Mouse (Mus musculus) spleen, adult 12 weeks (tissue): ENCODE data around the gene Rabggtb.

Experiments used
- DNase-seq: peaks from one replicate; pipeline ENCODE4 v3.0.0; 2022; ENCODE audit warnings: low spot score

The Rabggtb gene

DNA sequence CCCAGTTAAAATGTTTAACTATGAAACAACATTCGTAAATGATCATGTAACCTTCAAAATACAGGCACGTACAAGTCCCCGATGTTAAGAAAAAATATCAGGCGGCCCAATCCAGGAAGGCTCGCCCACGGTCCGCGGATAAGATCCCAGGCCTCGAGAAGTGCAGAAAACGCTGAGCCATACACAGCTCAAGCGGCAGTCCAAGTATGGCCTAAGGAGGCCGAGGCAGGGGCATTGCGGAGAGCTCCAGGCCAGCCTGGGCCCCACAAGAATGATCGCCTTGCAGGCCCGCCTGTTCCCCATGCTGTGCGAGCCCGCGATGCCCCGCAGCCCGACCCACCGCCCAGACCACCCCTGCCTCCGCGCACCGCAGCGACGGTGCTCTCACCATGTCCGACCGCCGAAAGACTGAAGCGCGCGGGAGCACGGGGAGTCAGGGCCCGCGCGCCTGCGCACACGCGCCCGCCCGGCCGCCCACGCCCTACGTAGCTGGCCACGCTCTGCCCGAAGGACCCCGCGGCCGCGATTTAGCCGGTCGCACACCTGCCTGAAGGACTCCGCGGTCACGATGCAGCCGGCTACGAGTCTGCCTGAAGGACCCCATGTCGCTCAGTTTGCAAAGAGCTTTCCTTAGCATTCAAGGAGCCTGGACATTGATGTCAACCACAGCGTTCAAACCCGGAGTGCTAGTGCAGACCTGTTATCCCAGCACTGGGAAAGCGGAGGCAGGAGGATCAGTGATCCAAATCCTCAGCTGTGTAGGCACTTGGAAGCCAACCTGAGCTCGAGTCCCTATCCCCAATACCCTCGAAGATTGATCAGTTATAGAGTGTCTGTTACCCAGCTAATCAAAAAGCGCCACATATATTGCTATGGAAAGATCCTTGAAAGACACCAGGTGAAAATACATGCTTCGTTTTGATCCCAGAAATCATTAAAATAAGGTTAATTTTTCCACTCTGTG is at the start of gene Rabggtb:
Rabggtb (minus strand) TSS at position 464 of the 964 bp plus-strand sequence.
- peak; percentile 91 for DNase-seq

DNA sequence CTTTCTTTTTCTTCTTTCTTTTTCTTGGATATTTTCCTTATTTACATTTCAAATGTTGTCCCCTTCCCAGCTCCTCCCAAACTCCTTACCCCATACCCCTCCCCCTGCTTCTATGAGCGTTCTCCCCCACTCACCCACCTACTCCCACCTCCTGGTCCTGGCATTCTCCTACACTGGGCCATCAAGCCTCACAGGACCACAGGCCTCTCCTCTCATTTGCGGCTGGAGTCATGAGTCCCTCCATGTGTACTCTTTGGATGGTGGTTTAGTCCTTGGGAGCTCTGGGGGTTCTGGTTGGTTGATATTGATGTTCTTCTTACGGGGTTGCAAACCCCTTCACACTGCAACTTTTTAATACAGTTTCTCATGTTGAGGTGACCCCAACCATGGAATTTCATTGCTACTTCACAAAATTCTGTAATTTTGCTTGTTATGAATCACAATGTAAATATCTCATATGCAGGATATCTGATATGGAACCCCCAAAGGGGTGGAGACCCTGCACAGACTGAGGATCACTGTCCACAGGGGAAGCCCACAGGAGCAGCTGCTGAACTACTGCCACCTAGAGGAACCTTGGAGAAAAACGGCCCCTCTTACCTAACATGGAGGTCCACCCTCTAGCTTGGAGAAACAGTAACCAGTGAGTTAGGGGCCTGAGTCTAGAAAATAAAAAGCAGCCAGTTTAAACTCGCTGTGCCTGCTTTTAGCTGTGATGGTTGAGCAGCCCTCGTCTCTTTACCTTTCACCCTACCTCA is 49.0 kb upstream of the Rabggtb start:
- no peak for DNase-seq

DNA sequence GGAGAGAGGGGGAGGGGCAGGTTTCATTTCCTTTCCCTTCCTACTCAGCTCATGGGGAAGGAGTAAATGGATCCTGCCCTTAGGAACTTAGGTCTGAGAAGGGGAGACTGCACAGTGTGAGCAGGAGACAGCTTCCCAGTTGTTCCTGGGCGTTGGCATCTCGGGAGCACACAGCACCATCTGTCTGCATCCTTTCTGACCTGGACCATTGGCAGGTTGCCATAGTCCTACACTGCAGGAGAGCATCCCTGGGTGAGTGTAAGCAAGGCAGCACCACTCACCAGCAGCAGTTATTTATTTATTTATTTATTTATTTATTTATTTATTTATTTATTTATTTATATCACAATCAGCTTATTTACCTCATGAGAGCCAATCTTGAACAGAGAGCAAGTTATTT is 48.1 kb upstream of the Rabggtb start:
- DNase-seq = no peak

DNA sequence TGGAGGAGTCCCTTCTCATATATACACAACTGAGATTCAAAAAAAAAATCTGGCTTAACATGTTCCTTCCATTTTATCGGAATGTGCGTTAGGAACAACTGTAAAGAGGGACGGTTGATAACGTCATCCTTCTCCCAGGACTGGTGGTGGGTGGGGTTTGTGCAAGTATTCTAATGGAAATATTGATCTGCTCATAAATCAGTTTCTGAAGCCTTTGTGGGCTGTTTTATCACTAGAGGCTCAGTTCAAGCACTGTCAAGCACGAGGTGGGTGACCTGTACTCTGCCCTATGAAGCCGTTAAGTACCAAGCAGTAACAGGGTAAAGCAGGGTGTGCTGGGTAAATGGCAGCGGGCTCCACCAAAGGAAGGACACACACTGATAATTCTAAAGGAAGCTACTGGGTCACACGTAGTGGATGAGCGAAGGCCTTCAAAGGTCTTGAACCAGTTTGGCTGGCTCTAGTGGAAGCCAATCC is 47.0 kb upstream of the Rabggtb start:
- no peak for DNase-seq

DNA sequence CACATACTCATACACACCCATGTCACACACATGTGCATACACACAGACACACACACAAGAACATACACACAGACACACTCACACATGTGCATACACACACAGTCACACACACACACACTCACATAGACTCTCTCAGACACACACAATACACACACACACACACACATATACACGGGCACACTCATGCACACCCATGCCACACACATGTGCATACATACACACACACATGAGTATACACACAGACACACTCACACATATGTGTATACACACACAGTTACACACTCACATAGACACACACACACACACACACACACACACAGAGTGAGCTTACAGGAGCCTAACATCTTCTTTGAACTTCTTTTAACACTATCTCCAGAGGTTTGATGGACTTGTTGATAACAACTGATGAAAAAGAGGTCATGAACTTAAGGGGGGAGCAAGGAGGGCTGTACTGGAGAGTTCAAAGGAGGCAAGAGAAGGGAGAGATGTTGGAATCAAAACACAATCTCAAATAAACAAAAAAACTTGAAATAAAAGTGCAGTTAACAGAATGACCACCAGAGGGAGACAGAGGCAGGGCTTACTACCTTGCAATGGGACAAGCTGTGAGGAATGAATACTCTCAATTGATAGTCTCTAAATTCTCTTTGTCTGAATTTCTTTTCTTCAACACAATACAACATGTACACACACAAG is 46.4 kb upstream of the Rabggtb start:
- no peak for DNase-seq

DNA sequence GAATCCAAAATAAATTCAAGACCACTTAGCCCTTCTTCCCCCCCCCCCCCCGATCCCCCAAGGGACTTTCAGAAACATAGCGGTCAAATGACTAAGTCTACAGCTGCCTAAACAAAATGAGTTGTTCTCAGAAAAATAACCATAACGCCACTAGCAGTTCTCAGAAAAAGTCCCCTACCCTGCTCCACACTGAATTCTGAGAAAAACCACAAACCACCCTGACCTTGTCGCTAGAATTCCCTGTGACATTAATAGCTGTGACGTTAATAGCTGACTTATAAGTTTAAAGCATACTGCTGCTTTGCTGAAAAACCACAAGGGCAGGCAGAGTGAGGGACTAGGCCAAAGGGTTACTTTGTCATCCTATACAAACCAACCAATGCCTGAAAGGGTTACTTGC is 45.1 kb upstream of the Rabggtb start:
- DNase-seq = no peak

DNA sequence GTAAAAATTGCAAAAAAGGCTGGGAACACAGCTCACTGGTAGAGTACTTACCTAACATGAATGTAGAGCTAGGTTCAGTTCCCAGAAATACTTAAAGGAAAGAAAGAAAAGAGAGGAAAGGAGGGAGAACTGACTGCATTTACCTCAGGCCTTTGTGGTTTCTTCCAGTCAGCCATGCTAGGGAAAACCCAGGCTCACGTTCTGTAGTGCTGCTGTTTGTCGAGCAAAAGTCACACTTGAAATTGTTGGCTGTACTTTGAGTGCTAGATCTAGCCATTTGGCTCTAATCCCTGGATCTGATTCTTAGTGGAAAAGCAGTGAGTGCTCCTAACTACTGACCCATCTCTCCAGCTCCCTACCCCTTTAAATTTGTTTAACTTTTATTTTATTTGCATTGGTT is 35.4 kb upstream of the Rabggtb start:
- DNase-seq = no peak

DNA sequence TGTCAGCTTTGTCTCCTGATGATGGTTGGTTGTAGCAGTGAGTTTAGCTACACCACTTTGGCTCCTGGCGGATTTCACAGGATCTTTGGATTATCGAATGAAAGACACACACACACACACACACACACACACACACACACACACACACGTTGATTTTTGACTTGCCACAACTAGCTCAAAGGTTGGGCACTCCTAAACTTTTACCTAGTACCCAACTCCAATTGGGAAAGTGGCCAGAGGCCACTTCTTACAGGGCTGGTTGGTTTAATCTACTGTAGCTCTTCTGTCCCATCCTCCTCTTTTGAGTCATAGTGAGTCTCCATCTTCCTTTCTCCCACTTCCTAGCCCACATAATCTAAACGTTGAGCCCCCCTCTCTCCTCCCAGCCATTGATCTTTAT is 34.5 kb upstream of the Rabggtb start:
- DNase-seq = no peak

DNA sequence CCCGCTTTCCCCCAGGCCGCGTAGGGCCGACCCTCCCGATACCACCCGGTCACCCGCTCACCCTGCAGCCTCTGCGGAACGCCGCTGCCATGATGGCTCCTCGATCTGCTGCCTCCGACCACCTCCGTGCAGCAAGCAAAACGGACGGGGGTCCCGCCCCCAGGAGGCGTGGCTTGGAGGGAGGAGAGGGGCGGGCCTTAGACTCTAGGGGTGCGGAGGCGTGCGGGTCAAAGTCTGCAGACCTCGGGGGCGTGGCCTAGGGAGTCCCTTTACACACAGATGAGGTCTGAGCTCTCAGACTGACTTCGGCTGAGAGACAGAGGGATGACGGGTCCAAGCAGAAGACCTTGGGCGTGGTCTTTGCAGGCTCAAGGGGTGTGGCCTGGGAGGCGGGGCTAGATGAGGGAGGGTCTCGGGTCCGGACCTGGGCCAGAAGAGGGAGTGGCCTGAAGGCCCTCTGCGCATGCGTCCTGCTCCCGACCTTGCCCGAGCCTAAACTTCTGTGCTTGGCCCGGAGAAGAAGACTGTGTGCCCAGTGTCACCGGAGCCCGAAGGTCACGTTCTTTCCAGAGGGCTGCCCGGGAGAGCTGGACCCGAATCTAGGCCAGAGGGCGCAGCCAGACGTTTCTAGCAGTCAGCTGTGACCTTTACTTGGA is 31.7 kb upstream of the Rabggtb start, which contains the start of gene Acadm:
Acadm (minus strand) TSS at position 298 of the 656 bp plus-strand sequence.
- DNase-seq = peak; percentile 96

DNA sequence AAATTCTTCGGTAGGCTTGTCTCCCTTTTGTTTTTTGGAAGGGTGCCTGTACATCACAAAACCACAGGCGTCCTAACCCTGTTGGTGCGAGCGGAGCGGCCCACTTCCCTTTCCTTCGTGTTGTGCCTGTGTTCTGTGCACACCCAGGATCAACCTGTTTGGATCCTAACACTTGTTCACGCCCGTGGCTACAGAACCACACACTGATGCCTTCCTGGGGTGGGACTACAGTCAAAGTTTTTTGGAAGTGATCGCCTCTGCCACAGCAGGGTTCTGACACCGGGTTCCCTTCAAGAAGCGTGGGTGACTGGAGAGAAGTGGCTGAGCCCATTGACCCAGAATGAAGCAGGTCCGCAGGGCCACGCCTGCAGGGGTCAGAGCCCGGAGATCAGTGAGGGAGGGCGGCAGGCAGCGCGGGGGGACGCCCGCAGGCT is 31.1 kb upstream of the Rabggtb start:
- no peak for DNase-seq

DNA sequence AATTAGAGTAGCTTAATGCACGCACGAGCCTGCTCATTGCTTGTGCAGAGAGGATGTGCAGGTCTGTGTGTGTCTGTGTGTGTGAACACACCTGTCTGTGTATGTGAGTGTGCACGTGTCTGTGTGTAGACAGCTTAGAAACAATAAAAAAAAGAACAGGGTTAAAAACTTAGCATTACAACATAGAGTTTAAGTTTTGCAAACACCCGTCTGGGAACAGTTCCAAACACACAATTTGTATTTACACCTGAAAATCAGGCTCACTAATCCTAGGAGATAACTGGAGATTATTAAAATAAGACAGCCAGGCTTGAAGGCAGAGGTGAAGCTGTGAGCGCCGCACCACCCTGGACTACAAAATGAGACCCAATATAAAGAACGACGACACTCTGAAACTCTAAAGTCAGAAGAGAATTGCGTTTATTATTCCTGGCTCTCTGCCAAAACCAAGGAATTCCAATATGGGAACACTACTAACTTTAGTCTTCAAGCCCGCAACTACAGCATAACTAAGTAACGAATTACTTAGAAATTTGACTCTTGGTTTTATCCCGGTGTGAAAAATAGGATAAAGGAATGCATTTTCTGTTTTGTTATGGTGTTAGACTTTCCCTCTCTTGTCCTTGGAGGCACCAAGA is 30.3 kb upstream of the Rabggtb start:
- no peak for DNase-seq

DNA sequence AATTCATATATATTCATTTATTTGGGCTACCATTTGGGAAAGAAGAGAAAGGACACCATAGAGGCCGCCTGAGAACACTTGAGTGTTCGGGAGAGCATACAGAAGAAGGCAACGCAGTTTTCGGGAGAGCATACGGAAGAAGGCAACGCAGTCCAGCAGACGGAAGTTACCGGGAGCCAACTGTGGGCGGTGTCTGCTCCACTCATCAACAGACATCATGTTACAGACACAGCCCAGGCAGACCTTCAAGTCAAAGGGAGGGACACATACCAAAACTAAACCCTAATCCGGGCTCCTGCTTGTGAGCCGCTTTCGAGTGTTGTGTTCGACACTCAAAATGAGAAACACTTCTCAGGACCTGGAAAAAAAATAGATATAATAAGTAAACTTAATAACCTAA is 28.8 kb upstream of the Rabggtb start:
- DNase-seq = no peak

DNA sequence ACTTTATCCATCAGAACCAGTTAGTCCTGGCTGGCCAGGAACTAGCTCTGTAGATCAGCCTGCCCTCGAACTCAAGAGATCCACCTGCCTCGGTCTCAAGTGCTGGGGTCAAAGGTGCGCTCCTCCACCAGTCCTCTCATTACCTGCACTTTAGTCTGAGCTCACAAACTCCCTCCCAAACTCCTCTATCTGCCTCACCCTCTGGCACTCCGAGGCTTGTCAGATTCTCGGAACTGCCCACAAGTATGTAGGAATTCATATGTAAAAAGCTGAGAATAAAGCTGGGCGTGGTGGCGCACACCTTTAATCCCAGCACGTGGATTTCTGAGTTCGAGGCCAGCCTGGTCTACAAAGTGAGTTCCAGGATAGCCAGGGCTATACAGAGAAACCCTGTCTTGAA is 27.7 kb upstream of the Rabggtb start:
- DNase-seq = no peak

DNA sequence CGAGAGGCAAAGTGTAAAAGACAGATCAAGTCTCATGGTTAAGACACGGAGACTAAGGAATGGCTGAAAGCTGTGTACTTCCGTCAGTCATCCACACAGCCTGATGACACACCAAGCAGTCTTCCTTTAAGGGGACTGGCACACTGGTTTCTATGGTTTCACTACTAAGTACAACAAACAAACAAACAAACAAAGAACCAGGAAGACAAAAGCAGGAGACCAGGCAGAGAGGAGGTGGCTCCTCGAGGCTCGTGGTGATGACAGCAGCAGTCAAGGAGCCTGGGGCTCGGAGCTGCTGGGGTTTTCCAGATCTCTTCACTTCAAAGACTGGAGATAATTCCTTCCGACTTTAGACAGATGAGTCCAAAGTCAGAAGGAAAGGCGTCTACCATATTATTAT is 27.2 kb upstream of the Rabggtb start:
- DNase-seq = no peak

DNA sequence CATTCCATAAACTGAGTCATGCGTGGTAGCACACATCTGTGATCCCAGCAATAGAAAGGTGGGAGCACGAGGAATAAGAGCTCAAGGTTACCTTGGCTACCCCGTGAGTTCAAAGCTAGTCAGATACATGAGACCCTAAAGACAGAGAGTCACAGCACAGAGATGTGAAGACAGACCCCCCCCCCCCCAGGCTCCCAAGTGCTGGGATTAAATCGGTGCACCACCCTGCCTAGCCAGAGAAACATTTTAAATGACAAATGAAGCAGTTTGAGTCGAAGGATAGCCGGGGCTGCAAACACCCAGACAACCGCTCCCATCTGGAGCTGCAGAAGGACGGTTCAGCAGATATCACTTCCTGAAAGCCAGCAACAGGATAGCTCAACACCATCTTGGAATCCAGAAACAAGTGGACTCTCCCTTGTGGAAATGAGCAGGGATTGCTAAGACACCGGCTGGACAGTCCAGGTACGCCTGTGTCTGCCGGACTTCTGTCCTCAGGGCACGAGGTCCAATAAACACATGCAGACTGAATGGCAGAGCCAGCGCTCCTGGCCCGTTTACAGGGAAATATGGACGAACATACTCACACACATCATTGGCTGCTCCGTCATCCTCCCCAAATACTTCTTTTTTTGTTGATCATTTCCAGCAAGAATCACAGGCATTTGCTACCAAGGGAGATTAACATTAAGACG is 24.5 kb upstream of the Rabggtb start:
- no peak for DNase-seq

DNA sequence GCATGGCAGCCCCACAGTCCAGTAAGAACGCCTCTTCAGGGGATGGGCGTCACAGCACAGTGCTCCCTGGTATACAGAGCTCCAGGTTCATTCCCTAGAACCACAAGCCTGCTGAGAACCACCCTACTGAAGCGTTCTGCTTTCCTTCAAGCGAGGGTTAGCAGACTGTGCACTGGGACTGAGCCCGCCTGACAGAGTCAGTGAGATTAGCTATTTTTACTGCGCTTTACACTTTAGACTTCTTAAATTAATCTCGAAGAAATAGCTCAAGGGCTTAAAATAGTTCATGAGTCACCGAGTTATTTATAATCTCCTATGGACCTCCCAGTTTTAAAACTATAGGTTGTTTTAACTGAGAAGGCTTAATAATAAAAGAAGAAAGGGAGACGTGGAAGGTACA is 23.1 kb upstream of the Rabggtb start:
- DNase-seq = no peak

DNA sequence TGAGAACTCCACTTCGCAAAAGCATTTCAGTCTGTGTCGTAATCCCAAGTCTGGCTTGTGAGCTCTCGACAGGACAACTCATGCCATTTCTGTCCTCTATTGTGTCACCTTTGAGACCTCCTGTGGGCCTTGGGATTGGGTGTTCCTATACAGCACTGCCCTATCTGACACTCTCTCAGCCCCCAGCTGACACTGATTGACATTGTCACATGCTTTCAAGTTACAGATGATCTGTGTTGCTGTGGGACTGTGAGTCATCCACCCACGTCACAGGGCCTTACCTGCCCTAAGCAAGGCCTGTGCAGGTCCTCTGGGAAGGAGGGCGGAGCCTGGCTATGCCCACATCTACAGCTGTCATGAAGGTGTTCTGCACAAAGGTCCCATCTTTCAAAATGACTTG is 19.7 kb upstream of the Rabggtb start:
- DNase-seq = no peak

DNA sequence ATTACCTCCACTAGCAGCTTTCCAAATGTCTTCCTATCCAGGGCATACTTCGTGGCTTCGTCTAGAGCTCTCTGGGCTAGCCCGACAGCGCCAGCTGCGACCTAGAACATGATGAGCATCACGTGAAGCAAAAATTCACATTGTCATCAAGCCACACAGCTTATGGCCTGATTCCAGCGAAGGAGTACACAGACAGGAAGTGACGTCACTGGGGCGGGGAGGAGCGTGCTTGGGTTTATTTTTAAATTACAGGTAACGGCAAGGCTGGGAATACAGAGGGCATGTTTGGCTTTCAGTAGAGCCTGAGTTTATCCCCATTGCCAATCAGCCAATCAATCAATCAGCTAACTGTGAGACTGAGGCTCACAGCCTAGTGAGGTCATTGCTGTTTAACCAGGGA is 16.7 kb upstream of the Rabggtb start:
- DNase-seq = no peak

DNA sequence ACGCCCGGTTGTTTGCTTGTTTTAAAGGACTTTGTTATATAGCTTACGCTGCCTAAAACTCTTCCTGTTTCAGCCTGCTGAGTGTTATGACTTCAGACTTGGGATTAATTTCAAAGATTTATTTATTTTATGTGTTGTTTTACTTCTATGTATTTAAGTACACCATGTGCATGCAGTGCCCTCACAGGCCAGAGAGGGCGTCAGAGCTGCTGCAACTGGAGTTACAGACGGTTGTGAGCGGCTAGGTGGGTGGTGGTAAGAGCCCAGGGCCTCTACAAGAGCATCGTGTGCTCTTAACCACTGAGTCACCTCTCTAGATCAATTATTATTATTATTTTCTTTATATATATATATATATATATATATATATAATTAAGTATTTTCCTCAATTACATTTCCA is 13.5 kb upstream of the Rabggtb start:
- DNase-seq = no peak

DNA sequence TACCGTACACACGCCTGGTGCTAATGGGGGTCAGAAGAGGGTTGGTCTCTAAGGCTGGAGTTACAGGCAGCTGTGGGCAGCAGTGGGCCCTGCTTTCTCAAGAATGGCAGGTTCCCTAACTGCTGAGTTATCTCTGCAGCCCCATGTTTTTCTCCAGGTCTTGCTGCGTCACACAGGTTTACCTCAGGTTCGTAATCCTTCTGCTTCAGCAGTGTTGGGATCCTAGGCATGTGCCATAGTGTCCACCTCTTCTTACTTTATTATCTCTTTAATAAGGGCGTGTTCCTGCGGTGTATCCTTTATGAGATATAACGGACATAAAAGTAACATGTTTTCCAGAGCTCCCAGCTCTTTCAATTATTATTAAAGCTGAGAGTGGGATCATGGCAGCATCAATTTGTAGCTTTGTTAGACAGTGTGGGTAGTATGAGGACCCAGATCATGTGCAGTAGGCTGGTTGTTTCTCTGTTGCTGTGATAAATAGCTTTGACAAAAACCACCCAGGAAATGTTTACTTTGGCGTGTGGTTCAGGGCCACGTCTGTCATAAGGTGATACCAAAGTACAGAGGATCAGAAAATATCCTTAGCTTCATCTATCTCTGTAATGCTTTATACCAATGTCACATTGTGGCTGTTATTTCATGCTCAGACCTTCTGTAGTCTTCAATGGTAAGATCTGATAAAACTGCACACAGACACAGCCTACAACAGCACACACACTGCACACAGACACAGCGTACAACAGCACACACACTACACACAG is 8.5 kb upstream of the Rabggtb start:
- DNase-seq = no peak
